Mouse (Mus musculus) layer of hippocampus, adult 18-20 months (tissue): ENCODE results near the gene Zc3h12c. TPM values are rescaled to one million over a fixed set of nuclear protein-coding genes. Genes with fewer than 3 reads are reported as not detected.

Experiments
- DNase-seq, 2 experiments: peaks; one replicate each; pipeline ENCODE4 v3.0.0; 2022; ENCODE audit warnings: low spot score in 2 of 2
- total RNA-seq, 2 experiments: library from RNA; stranded (reverse); gene quantifications; 2 replicates each; pipeline ENCODE4 v1.2.3; 2021

The Zc3h12c gene
- total RNA-seq, 2 experiments from 2014 or later, result 12.3 to 14.1 TPM

GRCm38 (mm10) chr9:52167084-52167483 lies 1.3 kb downstream of the Zc3h12c start:
- DNase-seq, result no peak

GRCm38 (mm10) chr9:52165706-52166090 lies 2.7 kb downstream of the Zc3h12c start:
- DNase-seq, result no peak

- DNase-seq, result no peak
Observed at GRCm38 (mm10) chr9:52165076-52165705, 3.2 kb downstream of the Zc3h12c start.

GRCm38 (mm10) chr9:52160512-52160911 lies 7.9 kb downstream of the Zc3h12c start:
- DNase-seq, result no peak

- peak in 1 of 2 experiments; percentile 26 for DNase-seq
Observed at GRCm38 (mm10) chr9:52158561-52158960, 9.8 kb downstream of the Zc3h12c start.

GRCm38 (mm10) chr9:52155417-52155816 lies 13.0 kb downstream of the Zc3h12c start:
- no peak for DNase-seq

- no peak for DNase-seq
Observed at GRCm38 (mm10) chr9:52154253-52154652, 14.1 kb downstream of the Zc3h12c start.

- no peak for DNase-seq
Observed at GRCm38 (mm10) chr9:52152076-52152826, 16.1 kb downstream of the Zc3h12c start.

- no peak for DNase-seq
Observed at GRCm38 (mm10) chr9:52149768-52150167, 18.6 kb downstream of the Zc3h12c start.

GRCm38 (mm10) chr9:52149286-52149685 lies 19.1 kb downstream of the Zc3h12c start:
- DNase-seq, result peak in 1 of 2 experiments; percentile 39

GRCm38 (mm10) chr9:52148831-52149230 lies 19.5 kb downstream of the Zc3h12c start:
- no peak for DNase-seq

- no peak for DNase-seq
Observed at GRCm38 (mm10) chr9:52148311-52148710, 20.1 kb downstream of the Zc3h12c start.

GRCm38 (mm10) chr9:52146241-52146640 lies 22.1 kb downstream of the Zc3h12c start:
- peak; percentile 24 to 47 for DNase-seq

GRCm38 (mm10) chr9:52132771-52133170 lies 35.6 kb downstream of the Zc3h12c start:
- no peak for DNase-seq

- DNase-seq, result peak in 1 of 2 experiments; percentile 55
Observed at GRCm38 (mm10) chr9:52130348-52130747, 38.0 kb downstream of the Zc3h12c start.

GRCm38 (mm10) chr9:52125225-52125624 lies 43.1 kb downstream of the Zc3h12c start:
- DNase-seq, result no peak

- no peak for DNase-seq
Observed at GRCm38 (mm10) chr9:52119212-52119611, 49.2 kb downstream of the Zc3h12c start.

GRCm38 (mm10) chr9:52113091-52113490 lies 55.3 kb downstream of the Zc3h12c start:
- no peak for DNase-seq

- no peak for DNase-seq
Observed at GRCm38 (mm10) chr9:52110738-52111137, 57.6 kb downstream of the Zc3h12c start.

- no peak for DNase-seq
Observed at GRCm38 (mm10) chr9:52107161-52107560, 61.2 kb downstream of the Zc3h12c start.

- DNase-seq, result no peak
Observed at GRCm38 (mm10) chr9:52105423-52105822, 62.9 kb downstream of the Zc3h12c start.

- no peak for DNase-seq
Observed at GRCm38 (mm10) chr9:52104225-52104615, 64.2 kb downstream of the Zc3h12c start.
